In the genomic region with DNA sequence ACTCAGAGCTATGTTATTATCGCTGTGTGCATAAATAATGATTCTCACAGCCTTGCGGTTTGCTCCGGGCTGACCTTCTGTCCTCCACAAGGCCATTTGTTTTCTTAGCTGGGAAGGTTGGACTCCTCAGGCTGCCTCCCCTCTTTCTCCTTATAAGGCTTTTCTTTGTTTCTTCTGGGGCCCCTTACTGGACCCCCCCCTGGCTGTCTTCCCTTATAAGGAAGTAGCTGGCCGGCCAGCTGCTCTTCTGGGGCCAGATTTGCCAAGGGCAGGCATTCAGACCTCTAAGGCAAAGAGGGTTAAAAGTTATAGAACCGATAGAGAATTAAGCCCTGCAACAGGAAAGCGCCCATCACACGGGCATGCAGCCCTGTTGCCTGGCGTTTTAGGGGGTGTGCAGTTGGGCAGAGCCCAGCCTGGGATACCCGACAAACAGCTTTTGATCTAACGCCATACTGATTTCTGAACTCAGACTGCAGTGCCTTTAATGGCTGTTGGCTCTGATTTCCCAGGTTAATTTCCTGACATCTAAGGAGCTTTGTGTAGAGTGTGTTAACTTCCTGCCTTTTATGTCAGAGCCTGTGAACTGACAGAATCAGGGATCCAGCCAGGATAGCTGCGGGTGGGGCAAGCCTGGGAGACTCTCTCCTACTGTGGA, we compare ENCODE assay signal across 8 mouse cellular contexts.
DNase-seq lines count a peak whose midpoint lies in the region; ATAC-seq and TF ChIP-seq lines count a peak whose summit lies in the region.

No protein-coding gene starts in this region.

- no peak overlapping the region for H3K9ac ChIP-seq in forebrain, embryonic 15.5 days (replicated peaks)

- intact Hi-C loops in heart, postnatal 14 days (cut with DNase I) = loop anchor here (5.0 kb wide), 1 partner anchor 195 kb away; no protein-coding TSS in a partner anchor

- 6% methylated on average over 11 of the region's 11 CpGs for WGBS in forebrain, embryonic 15.5 days
- 18% methylated on average over 11 of the region's 11 CpGs for WGBS in kidney, adult 2 months

- no peaks in the 10 kb centered on the region for H3K36me3 ChIP-seq in forebrain, embryonic 15.5 days
- H3K36me3 ChIP-seq in kidney, adult 2 months (ENCODE audit: control insufficient read depth, insufficient read depth, low read length) = no peaks in the 10 kb centered on the region

- no peaks in the 10 kb centered on the region for H3K27me3 ChIP-seq in forebrain, embryonic 15.5 days
- H3K27me3 ChIP-seq in kidney, adult 2 months (replicated peaks; ENCODE audit: control insufficient read depth, insufficient read depth, low read length) = no peaks in the 10 kb centered on the region

- peak overlapping the region; percentile 73 for H3K27ac ChIP-seq in forebrain, embryonic 15.5 days (replicated peaks)
- no peak overlapping the region for H3K27ac ChIP-seq in kidney, adult 2 months (ENCODE audit: insufficient read depth, low read depth, low read length)

- ATAC-seq in forebrain, embryonic 15.5 days (replicated peaks) = peak; percentile 21; the same call in 1 of the 2 replicates
- ATAC-seq in megakaryocyte-erythroid progenitor cell, adult 5-6 weeks (replicated peaks; ENCODE audit: low FRiP score, low TSS enrichment, poor library complexity, severe bottlenecking) = peak; percentile 43; the same call in 1 of the 2 replicates

- H3K4me1 ChIP-seq in forebrain, embryonic 15.5 days = peaks cover 55% of the 10 kb centered on the region
- no peaks in the 10 kb centered on the region for H3K4me1 ChIP-seq in kidney, adult 2 months (ENCODE audit: control insufficient read depth, insufficient read depth, low read length)

- H3K4me2 ChIP-seq in forebrain, embryonic 15.5 days (replicated peaks) = 0 out of 2 replicates have a peak overlapping the region, but pooled peaks have one; percentile 9

- no peak for TF ChIP-seq CTCF in kidney, adult 2 months (conservative IDR thresholded peaks at IDR 0.05; ENCODE audit: insufficient read depth, insufficient read length, low read depth, low read length)

- H3K4me3 ChIP-seq in forebrain, embryonic 15.5 days = no peak overlapping the region
- no peak overlapping the region for H3K4me3 ChIP-seq in kidney, adult 2 months (ENCODE audit: insufficient read depth, low read depth, low read length)

- TF ChIP-seq POLR2A in kidney, adult 2 months (IDR thresholded peaks at IDR 0.05; ENCODE audit: low read depth, low read length) = no peak

- no peaks in the 10 kb centered on the region for H3K9me3 ChIP-seq in forebrain, embryonic 15.5 days

- peak; percentile 50 to 66 for DNase-seq in heart, adult 9 months (ENCODE audit: low spot score in 2 of 2)
- no peak for DNase-seq in heart, postnatal 14 days
- peak; percentile 65 for DNase-seq in kidney, adult 2 months
- DNase-seq in testis, postnatal 10 days (ENCODE audit: low spot score) = peak; percentile 61
- DNase-seq in gastrocnemius, postnatal 25 days = no peak
- no peak for DNase-seq in urinary bladder, postnatal 36 days (ENCODE audit: low spot score in 2 of 2)

Comparison
In these comparisons a context has a peak if more than half of its experiments do, and no peak if none do; other contexts are left out.
1. DNase-seq: peak in heart, adult 9 months (2 of 2), kidney, adult 2 months (single experiment) and testis, postnatal 10 days (single experiment); none in heart, postnatal 14 days (0 of 2), gastrocnemius, postnatal 25 days (single experiment) and urinary bladder, postnatal 36 days (0 of 2).